Mouse (Mus musculus) small intestine, adult 2 months (tissue): Measurements from ENCODE around the gene Usp38. TPM values are rescaled to one million over a fixed set of nuclear protein-coding genes. Genes with fewer than 3 reads are reported as not detected.
A peak's percentile ranks its signal among the peaks of the same experiment; 100 is the strongest.
"Not testable (repeated sequence)": the region's sequence is repeated elsewhere in the genome, so short reads cannot be mapped to it uniquely, and the experiment has no call there.

Source experiments
- H3K27ac ChIP-seq: fragments of 200-500 bp; 2 replicates; pipeline ENCODE4 v1.5.1; 2012; ENCODE audit warnings: low read depth, low read length, control low read depth, inconsistent platforms; ENCODE audit not compliant: insufficient read depth
- H3K27me3 ChIP-seq: fragments of 200-500 bp; 2 replicates; pipeline ENCODE4 v1.6.1; 2012; ENCODE audit warnings: mild to moderate bottlenecking, moderate library complexity, low read length, inconsistent platforms; ENCODE audit not compliant: control insufficient read depth, insufficient read depth
- H3K36me3 ChIP-seq: fragments of 200-500 bp; 2 replicates; pipeline ENCODE4 v1.6.1; 2012; ENCODE audit warnings: mild to moderate bottlenecking, low read length, control low read depth, inconsistent platforms; ENCODE audit not compliant: control insufficient read depth, insufficient read depth
- H3K4me1 ChIP-seq: fragments of 200-500 bp; 2 replicates; pipeline ENCODE4 v1.6.1; 2012; ENCODE audit warnings: low read length, inconsistent platforms, mixed read lengths; ENCODE audit not compliant: control insufficient read depth, insufficient read depth, insufficient read length
- H3K4me3 ChIP-seq: fragments of 200-500 bp; 2 replicates; pipeline ENCODE4 v1.5.1; 2012; ENCODE audit warnings: low read depth, mild to moderate bottlenecking, control low read depth, inconsistent platforms, low read length, moderate library complexity
- CTCF ChIP-seq: fragments of 200-500 bp; IDR thresholded peaks from 2 replicates; pipeline ENCODE4 v1.5.1; 2012; ENCODE audit warnings: low read depth, mild to moderate bottlenecking, control low read depth, inconsistent platforms, low read length, moderate library complexity, mixed read lengths; ENCODE audit not compliant: insufficient replicate concordance, insufficient read length; ENCODE audit errors: extremely low read depth
- POLR2A ChIP-seq: fragments of 200-500 bp; IDR thresholded peaks from 2 replicates; pipeline ENCODE4 v1.6.1; 2012; ENCODE audit warnings: low read depth, mild to moderate bottlenecking, control low read depth, inconsistent platforms, low read length, moderate library complexity
- WGBS: fragments of 180-500 bp; shearing (Covaris S2); methylation state at CpG from one replicate; pipeline ENCODE4 v1.1.7; 2018; 5-methylcytosine and 5-hydroxymethylcytosine counted together
- polyA plus RNA-seq: library from polyadenylated mRNA; depleted of rRNA; stranded (reverse); fragments of >200 nt; gene quantifications from 2 replicates; pipeline ENCODE4 v1.2.3, GENCODE M21; 2012; rRNA removed

Usp38 gene
- 7.0 and 7.2 TPM in 2 replicates for polyA plus RNA-seq

DNA sequence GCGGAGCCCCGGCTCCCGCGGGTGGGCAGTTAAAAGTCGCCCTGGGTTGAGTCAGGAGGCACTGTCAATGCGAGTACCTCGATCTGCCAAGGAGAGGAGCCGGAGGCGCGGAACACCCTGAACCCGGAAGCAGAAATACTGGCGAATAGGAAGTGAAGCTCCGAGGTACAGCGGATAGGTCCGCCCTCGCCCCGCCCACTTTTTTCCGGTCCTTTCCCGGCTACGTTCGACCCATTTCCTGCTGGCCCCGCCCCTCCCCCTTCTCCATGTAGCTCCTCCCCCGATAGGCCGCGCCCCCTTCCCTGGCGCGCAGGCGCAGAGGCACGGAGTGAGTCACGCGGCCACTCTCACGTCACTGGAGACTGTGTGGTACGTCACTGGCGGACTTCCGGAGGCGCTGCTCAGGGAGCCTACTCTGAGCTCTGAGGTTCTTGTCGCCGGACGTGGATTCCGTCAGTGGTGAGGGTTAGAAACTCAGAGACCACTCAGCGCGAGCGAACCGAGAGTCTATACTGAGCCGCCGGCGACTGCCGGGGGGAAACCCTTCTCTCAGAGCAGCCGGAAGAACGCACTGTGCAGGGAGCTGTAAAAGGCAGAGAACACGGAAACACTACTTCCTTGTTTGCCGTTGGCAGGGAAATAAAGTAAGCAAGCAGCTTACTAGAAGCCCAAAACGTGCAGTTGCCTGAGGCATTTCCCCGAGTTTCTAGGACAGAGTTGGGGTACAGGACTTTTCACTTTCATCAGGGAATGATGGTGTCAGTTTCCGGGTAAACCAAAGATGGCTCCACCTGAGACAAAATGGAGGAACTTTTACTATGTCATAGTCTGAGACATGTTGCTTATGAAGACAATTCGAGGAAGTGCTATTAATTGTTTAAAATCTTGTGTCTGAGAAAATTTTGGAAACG lies at the start of gene Usp38:
TSS of gene Usp38 (minus strand) at position 140 of the 911 bp plus-strand sequence.
- 2% methylated on average over 57 of the region's 57 CpGs for WGBS
- H3K4me3 ChIP-seq = peak within 1 kb of the TSS; percentile 91
- H3K27me3 ChIP-seq = no peaks in the 10 kb centered on the region
- H3K36me3 ChIP-seq = no peaks in the 10 kb centered on the region
- peak within 1 kb of the TSS; percentile 98 for H3K27ac ChIP-seq
- TF ChIP-seq CTCF = no peak
- TF ChIP-seq POLR2A = peak; percentile 82; the same call in 1 of the 2 replicates
- H3K4me1 ChIP-seq = no peaks in the 10 kb centered on the region

DNA sequence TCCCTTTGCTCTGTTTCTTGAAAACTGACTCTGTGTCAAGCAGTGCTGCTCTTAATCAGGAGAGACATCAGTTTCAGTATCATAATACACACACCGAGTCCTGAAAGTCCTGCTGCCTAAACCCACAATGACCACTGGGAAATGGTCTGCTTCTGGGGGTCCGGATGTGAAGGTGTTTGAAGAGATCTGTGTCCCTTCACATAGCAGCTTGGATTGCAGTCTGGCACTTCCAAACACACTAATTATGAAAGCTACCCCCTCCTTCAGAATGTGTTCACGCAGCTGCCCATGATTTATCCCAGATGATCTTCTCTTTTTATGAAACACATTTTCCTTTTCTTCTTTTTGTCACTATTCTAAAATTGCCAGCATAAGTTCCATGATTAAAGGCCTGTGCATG lies 47.8 kb upstream of the Usp38 start:
- no peaks in the 10 kb centered on the region; the same call in 1 of the 2 replicates for H3K27me3 ChIP-seq
- H3K4me3 ChIP-seq = no peak overlapping the region
- no peaks in the 10 kb centered on the region for H3K36me3 ChIP-seq
- no peak for TF ChIP-seq CTCF
- no peak for TF ChIP-seq POLR2A
- H3K4me1 ChIP-seq = no peaks in the 10 kb centered on the region
- H3K27ac ChIP-seq = no peak overlapping the region
- 74% methylated on average over 3 of the region's 3 CpGs for WGBS

DNA sequence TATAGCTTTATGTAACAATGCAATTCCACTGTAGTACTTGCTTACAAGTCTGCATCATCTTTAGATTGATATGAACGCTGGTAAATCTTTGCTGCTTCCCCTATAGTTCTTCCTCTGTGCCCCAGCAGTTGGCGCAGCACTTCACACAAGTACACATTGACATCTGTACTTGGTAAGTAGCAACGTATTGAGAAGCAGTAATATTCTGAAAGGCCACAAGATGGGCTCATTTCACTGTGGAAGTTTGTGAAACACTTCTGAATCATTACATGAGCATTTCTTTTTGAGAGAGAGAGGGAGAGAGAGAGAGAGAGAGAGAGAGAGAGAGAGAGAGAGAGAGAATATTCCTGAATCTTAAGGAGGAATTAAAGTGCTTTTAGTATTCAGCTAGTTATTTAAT lies 47.2 kb upstream of the Usp38 start:
- Histone ChIP-seq H3K4me1 (no peaks in the 10 kb centered on the region), H3K4me3 (no peak overlapping the region), H3K27me3 (no peaks in the 10 kb centered on the region), H3K36me3 (no peaks in the 10 kb centered on the region), H3K27ac (no peak overlapping the region)
- 19% methylated on average over 3 of the region's 3 CpGs for WGBS
- TF ChIP-seq CTCF = no peak
- TF ChIP-seq POLR2A = no peak

DNA sequence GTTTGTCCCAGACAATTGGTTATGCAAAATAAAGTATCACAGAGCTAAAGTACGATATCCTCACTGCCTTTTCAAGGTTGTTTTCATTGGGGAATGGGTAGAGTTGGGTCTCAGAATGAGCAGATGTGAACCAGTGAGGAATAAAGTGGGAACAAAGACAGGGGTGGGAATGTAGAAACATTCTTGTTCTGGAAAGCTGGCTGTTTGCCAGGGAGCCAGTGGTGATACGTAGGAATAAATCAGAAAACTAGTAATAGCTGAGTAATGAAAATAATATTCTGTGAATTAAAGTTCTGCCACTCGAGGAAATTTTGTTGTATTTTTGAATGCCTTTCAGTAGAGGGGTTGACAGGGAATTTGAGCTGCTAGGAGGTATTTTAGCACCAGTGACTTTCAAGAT lies 29.5 kb upstream of the Usp38 start:
- WGBS = 52% methylated on average over 3 of the region's 3 CpGs
- Histone ChIP-seq H3K36me3 (no peaks in the 10 kb centered on the region), H3K4me1 (no peaks in the 10 kb centered on the region), H3K27ac (no peak overlapping the region), H3K4me3 (no peak overlapping the region), H3K27me3 (no peaks in the 10 kb centered on the region)
- TF ChIP-seq POLR2A (no peak), CTCF (no peak)

DNA sequence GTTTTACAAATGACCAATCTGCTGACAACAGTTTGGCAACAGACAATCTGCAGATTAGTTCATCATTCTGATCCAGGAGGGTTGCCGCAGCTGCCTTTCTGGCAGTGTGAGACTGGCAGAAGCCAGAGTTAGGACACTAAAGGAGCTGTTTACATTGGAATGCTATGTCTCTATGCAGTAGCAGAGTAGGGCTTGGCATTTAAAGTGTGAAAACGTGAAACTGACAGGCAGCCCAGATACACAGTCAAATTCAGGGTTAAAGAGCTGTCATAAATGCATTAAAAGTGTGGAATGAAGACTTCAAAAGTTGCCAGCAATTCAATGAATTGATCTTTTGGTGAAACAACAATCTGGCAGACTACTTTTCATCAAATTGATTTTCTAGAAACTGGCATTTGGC lies 13.3 kb upstream of the Usp38 start:
- Histone ChIP-seq H3K4me3 (no peak overlapping the region), H3K27ac (no peak overlapping the region), H3K27me3 (no peaks in the 10 kb centered on the region; the same call in 1 of the 2 replicates), H3K4me1 (no peaks in the 10 kb centered on the region), H3K36me3 (no peaks in the 10 kb centered on the region)
- WGBS = 37% methylated on average over 2 of the region's 2 CpGs
- TF ChIP-seq POLR2A = no peak
- no peak for TF ChIP-seq CTCF

DNA sequence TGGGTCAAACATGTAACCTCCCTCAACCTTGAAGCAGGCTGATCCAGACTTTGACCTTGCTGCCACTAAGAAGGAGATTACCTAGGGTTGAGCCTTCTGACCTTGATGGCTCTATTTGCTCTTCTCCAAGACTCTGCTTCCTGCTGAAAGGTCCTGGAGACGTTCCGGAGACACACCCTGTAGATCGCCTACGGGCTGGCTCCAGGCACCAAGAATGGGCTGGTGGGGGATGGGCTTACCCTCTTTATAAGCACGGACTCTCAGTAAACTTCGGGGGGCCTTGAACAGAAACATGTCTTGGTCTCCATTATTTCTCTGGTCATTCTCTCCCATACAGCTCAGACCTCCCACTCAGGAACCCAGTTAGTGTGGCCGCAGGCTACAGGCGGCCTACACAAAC lies 2.8 kb upstream of the Usp38 start:
- not testable (repeated sequence) for H3K27me3 ChIP-seq, H3K36me3 ChIP-seq, H3K4me1 ChIP-seq, H3K27ac ChIP-seq, H3K4me3 ChIP-seq
- 77% methylated on average over 8 of the region's 8 CpGs for WGBS

DNA sequence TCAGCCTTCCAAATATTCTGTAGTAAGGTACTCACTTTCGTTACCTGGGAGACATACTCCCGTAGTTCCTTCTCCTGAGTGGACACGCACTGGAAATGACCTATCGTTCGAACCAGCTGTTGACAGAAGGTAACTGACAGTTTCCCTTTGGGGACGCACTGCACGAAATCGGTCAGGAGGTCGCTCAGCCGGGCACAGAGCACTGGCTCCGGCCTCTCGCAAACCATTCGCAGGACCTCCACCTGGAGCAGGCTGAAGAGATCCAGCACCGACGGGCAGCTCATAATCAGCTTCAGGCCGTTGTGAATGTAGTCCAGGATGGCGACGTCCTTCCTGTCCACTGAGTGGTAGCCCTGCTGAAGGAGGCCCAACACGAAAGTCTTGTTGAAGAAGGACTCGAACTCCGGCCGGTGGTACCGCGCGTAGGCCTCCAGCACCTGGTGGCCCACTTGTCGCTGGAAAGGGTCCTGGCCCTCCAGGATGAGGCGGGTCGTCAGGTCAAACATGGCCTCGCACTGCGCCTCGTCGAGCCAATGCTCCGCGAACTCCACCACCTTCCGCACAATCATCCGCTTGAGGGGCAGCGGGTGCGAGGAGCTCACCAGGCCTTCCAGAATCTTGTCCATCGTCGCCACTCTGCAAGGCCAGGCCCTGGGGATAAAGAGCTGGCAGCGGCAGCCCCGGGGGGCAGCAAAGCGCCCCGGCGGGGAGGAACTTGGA lies 757 bp downstream of the Usp38 start:
- Histone ChIP-seq H3K27me3 (no peaks in the 10 kb centered on the region), H3K4me3 (peak overlapping the region; percentile 91), H3K4me1 (no peaks in the 10 kb centered on the region), H3K27ac (peak overlapping the region; percentile 55), H3K36me3 (peaks cover 1% of the 10 kb centered on the region; the same call in 1 of the 2 replicates)
- no peak for TF ChIP-seq CTCF
- WGBS = under 1% methylated on average over 45 of the region's 45 CpGs
